Mouse (Mus musculus): ENCODE data around the gene Emx2. TPM values are rescaled to one million over a fixed set of nuclear protein-coding genes. Genes with fewer than 3 reads are reported as not detected.

Emx2 gene
- polyA plus RNA-seq, 1 experiment from 2014 or later = not detected

GRCm38 (mm10) chr19:59463842-59464443 lies 5.8 kb downstream of the Emx2 start:
- Histone ChIP-seq H3K27me3 (replicated peaks) (peaks cover 100% of the 10 kb centered on the region), H3K27ac (replicated peaks) (no peak overlapping the region), H3K9ac (no peak overlapping the region), H3K36me3 (no peaks in the 10 kb centered on the region), H3K4me3 (no peak overlapping the region), H3K9me3 (no peaks in the 10 kb centered on the region), H3K4me2 (no peak overlapping the region), H3K4me1 (peaks cover 12% of the 10 kb centered on the region)
- WGBS = 4% methylated on average over 19 of the region's 19 CpGs
- no peak for ATAC-seq (ENCODE audit: extremely low read depth, insufficient number of reproducible peaks, low FRiP score, low TSS enrichment)

- no peak overlapping the region for H3K4me2 ChIP-seq
- ATAC-seq (ENCODE audit: extremely low read depth, insufficient number of reproducible peaks, low FRiP score, low TSS enrichment) = no peak
- H3K9me3 ChIP-seq = no peaks in the 10 kb centered on the region
- H3K4me3 ChIP-seq = no peak overlapping the region
- H3K9ac ChIP-seq = no peak overlapping the region
- H3K4me1 ChIP-seq = peaks cover 16% of the 10 kb centered on the region
- peaks cover 100% of the 10 kb centered on the region for H3K27me3 ChIP-seq (replicated peaks)
- WGBS = 4% methylated on average over 2 of the region's 2 CpGs
- no peaks in the 10 kb centered on the region for H3K36me3 ChIP-seq
- no peak overlapping the region for H3K27ac ChIP-seq (replicated peaks)
These were observed 7.1 kb downstream of the Emx2 start for GRCm38 (mm10) chr19:59465281-59465680.

GRCm38 (mm10) chr19:59465751-59466410 lies 7.7 kb downstream of the Emx2 start:
- WGBS = 4% methylated on average over 10 of the region's 10 CpGs

GRCm38 (mm10) chr19:59466417-59466937 lies 8.3 kb downstream of the Emx2 start:
- H3K9ac ChIP-seq = no peak overlapping the region
- H3K27ac ChIP-seq (replicated peaks) = no peak overlapping the region
- peaks cover 21% of the 10 kb centered on the region for H3K4me1 ChIP-seq
- H3K4me3 ChIP-seq = no peak overlapping the region
- H3K36me3 ChIP-seq = no peaks in the 10 kb centered on the region
- peaks cover 100% of the 10 kb centered on the region for H3K27me3 ChIP-seq (replicated peaks)
- WGBS = 4% methylated on average over 6 of the region's 6 CpGs
- no peak overlapping the region for H3K4me2 ChIP-seq
- H3K9me3 ChIP-seq = no peaks in the 10 kb centered on the region
- no peak for ATAC-seq (ENCODE audit: extremely low read depth, insufficient number of reproducible peaks, low FRiP score, low TSS enrichment)

More at GRCm38 (mm10) chr19:59465751-59466410, 7.7 kb downstream of the Emx2 start:
- Histone ChIP-seq H3K4me1 (peaks cover 17% of the 10 kb centered on the region), H3K27me3 (replicated peaks) (peaks cover 100% of the 10 kb centered on the region), H3K36me3 (no peaks in the 10 kb centered on the region), H3K4me2 (no peak overlapping the region), H3K9ac (no peak overlapping the region), H3K27ac (replicated peaks) (no peak overlapping the region), H3K9me3 (no peaks in the 10 kb centered on the region), H3K4me3 (no peak overlapping the region)
- ATAC-seq (ENCODE audit: extremely low read depth, insufficient number of reproducible peaks, low FRiP score, low TSS enrichment) = no peak

- H3K36me3 ChIP-seq = no peaks in the 10 kb centered on the region
- under 1% methylated on average over 19 of the region's 19 CpGs for WGBS
- no peak overlapping the region for H3K4me2 ChIP-seq
- ATAC-seq (ENCODE audit: extremely low read depth, insufficient number of reproducible peaks, low FRiP score, low TSS enrichment) = no peak
- peaks cover 21% of the 10 kb centered on the region for H3K4me1 ChIP-seq
- no peak overlapping the region for H3K9ac ChIP-seq
- H3K27ac ChIP-seq (replicated peaks) = no peak overlapping the region
- no peaks in the 10 kb centered on the region for H3K9me3 ChIP-seq
- H3K27me3 ChIP-seq (replicated peaks) = peaks cover 100% of the 10 kb centered on the region
- H3K4me3 ChIP-seq = peak overlapping the region; percentile 9; the same call in 1 of the 2 replicates
These were observed 8.8 kb downstream of the Emx2 start for GRCm38 (mm10) chr19:59467016-59467412.

GRCm38 (mm10) chr19:59467413-59468064 lies 9.4 kb downstream of the Emx2 start:
- peak overlapping the region; percentile 9; the same call in 1 of the 2 replicates for H3K4me3 ChIP-seq
- peaks cover 100% of the 10 kb centered on the region for H3K27me3 ChIP-seq (replicated peaks)
- H3K4me1 ChIP-seq = peaks cover 21% of the 10 kb centered on the region
- no peak overlapping the region for H3K9ac ChIP-seq
- no peak for ATAC-seq (ENCODE audit: extremely low read depth, insufficient number of reproducible peaks, low FRiP score, low TSS enrichment)
- no peaks in the 10 kb centered on the region for H3K36me3 ChIP-seq
- WGBS = 1% methylated on average over 23 of the region's 23 CpGs
- no peaks in the 10 kb centered on the region for H3K9me3 ChIP-seq
- peak overlapping the region; percentile 29 for H3K4me2 ChIP-seq
- H3K27ac ChIP-seq (replicated peaks) = no peak overlapping the region

GRCm38 (mm10) chr19:59468065-59468810 lies 10.1 kb downstream of the Emx2 start:
- Histone ChIP-seq H3K27ac (replicated peaks) (no peak overlapping the region), H3K36me3 (no peaks in the 10 kb centered on the region), H3K9ac (no peak overlapping the region), H3K4me1 (peaks cover 21% of the 10 kb centered on the region), H3K9me3 (no peaks in the 10 kb centered on the region), H3K4me3 (no peak overlapping the region), H3K27me3 (replicated peaks) (peaks cover 100% of the 10 kb centered on the region), H3K4me2 (peak overlapping the region; percentile 29)
- 4% methylated on average over 25 of the region's 27 CpGs for WGBS
- ATAC-seq (ENCODE audit: extremely low read depth, insufficient number of reproducible peaks, low FRiP score, low TSS enrichment) = no peak

- peak overlapping the region; percentile 46 for H3K4me3 ChIP-seq
- peak overlapping the region; percentile 68 for H3K4me2 ChIP-seq
- H3K4me1 ChIP-seq = peaks cover 21% of the 10 kb centered on the region
- no peaks in the 10 kb centered on the region for H3K36me3 ChIP-seq
- no peaks in the 10 kb centered on the region for H3K9me3 ChIP-seq
- ATAC-seq (ENCODE audit: extremely low read depth, insufficient number of reproducible peaks, low FRiP score, low TSS enrichment) = no peak
- H3K27me3 ChIP-seq (replicated peaks) = peaks cover 98% of the 10 kb centered on the region
- 2% methylated on average over 35 of the region's 35 CpGs for WGBS
- H3K9ac ChIP-seq = peak overlapping the region; percentile 42; the same call in 1 of the 2 replicates
- H3K27ac ChIP-seq (replicated peaks) = no peak overlapping the region
These were observed 11.1 kb downstream of the Emx2 start for GRCm38 (mm10) chr19:59469035-59469949.

- Histone ChIP-seq H3K4me2 (no peak overlapping the region), H3K9me3 (no peaks in the 10 kb centered on the region), H3K9ac (no peak overlapping the region), H3K4me1 (peaks cover 21% of the 10 kb centered on the region), H3K27me3 (replicated peaks) (peaks cover 97% of the 10 kb centered on the region), H3K36me3 (no peaks in the 10 kb centered on the region), H3K4me3 (0 out of 2 replicates have a peak overlapping the region, but pooled peaks have one; percentile 4), H3K27ac (replicated peaks) (no peak overlapping the region)
- 11% methylated on average over 11 of the region's 11 CpGs for WGBS
- no peak for ATAC-seq (ENCODE audit: extremely low read depth, insufficient number of reproducible peaks, low FRiP score, low TSS enrichment)
These were observed 12.0 kb downstream of the Emx2 start for GRCm38 (mm10) chr19:59470074-59470630.

- WGBS = 1% methylated on average over 13 of the region's 13 CpGs
- no peak overlapping the region for H3K27ac ChIP-seq (replicated peaks)
- H3K27me3 ChIP-seq (replicated peaks) = peaks cover 96% of the 10 kb centered on the region
- no peak for ATAC-seq (ENCODE audit: extremely low read depth, insufficient number of reproducible peaks, low FRiP score, low TSS enrichment)
- peak overlapping the region; percentile 29 for H3K4me3 ChIP-seq
- no peak overlapping the region for H3K9ac ChIP-seq
- H3K4me1 ChIP-seq = peaks cover 21% of the 10 kb centered on the region
- H3K4me2 ChIP-seq = peak overlapping the region; percentile 44
- H3K9me3 ChIP-seq = no peaks in the 10 kb centered on the region
- H3K36me3 ChIP-seq = no peaks in the 10 kb centered on the region
These were observed 12.7 kb downstream of the Emx2 start for GRCm38 (mm10) chr19:59470913-59471312.

Data from heart, embryonic 13.5 days (tissue).